Mouse (Mus musculus): ENCODE results near the gene Cphx3. TPM values are rescaled to one million over a fixed set of nuclear protein-coding genes. Genes with fewer than 3 reads are reported as not detected.
"Not testable (repeated sequence)": the region's sequence is repeated elsewhere in the genome, so short reads cannot be mapped to it uniquely, and the experiment has no call there.

The Cphx3 gene
- not detected for total RNA-seq (2021)
- long read RNA-seq, experiment 1, partial matches to known transcripts, result 0 of 2 reads
- long read RNA-seq, experiment 1, other reads (novel, unspliced or antisense), result 2 of 2 reads
- long read RNA-seq, experiment 2, result 0 reads

DNA sequence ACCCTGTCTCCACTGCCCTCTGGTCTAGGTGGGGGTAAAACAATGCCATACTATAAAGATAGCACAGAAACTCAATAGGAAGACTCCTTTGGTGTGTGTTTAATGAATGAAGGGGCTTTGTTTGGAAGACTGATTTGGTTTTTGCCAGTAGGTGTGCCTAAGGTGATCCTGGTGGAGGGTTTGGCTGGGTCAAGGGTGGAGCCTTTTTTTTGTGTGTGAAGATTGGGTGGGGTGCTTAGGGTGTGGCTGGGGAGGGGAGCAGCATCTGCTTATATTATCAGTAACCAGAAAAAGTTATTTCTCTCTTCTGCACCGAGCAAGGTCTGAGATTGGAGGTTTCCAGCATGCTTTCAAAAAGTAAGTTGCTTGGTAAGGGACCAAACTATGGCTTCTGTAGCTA is at the start of gene Cphx3:
Gene Cphx3 (plus strand): TSS at position 301 of the 400 bp plus-strand sequence.
- not testable (repeated sequence) for DNase-seq

DNA sequence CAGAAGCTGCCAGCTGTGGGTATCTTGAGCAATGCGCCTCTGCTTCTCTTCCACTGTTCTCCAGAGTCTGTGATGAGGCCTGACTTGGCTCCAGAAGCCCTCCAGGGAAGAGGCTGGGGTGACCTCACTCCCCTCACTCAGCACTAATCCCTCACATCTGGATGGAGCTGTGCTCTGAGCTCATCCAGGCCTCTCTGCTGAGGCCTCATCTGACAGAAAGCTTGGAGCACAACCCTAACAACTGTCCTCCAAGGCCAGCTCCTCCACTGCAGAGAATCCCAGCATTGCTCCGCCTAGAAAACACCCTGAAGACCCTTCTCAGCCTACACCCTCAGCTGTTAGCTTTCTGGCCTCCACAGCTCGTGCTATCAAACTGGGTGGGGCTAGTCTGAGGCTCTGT is 47.7 kb upstream of the Cphx3 start:
- DNase-seq, result not testable (repeated sequence)

DNA sequence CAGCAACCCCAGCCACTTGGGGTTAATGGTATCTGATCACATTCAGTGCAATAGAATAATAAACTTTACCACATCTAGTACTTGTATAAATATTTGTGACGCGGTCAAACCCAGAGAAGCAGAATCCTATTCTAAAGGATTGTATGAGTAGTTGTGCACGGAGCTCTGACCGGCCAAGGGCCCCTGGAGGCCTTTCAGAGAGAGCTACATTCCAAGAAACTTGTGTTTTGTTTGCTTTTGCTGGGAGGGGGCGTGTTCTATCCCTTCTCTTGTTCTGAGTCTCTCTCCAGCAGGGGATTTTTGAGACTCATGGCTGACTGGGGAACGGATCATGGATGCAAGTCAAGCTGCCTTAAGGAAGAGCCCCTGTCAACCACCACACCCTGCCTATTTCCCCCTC is 46.7 kb upstream of the Cphx3 start:
- not testable (repeated sequence) for DNase-seq

DNA sequence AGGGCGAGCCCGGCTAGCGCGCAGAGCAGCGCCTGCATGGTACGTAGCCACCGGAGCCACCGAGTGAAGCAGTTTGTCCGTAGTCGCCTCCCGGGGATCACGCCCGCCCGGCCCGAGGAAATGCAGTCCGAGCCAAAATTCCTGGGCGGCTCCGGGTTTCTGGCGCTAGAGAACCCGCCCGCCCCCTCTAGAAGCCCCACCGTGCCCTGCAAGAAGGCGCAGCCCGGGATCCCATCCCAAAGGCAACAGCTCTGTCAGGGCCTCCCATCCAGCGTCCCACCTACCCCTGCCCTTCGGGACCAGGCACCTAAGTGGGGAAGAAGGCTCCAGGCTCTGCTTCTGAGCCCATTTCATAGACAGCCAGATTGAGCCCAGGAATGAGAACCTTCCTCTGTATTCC is 39.5 kb upstream of the Cphx3 start, which contains the start of gene Gm9780:
Gene Gm9780 (minus strand): TSS at position 101 of the 400 bp plus-strand sequence.
- not testable (repeated sequence) for DNase-seq

DNA sequence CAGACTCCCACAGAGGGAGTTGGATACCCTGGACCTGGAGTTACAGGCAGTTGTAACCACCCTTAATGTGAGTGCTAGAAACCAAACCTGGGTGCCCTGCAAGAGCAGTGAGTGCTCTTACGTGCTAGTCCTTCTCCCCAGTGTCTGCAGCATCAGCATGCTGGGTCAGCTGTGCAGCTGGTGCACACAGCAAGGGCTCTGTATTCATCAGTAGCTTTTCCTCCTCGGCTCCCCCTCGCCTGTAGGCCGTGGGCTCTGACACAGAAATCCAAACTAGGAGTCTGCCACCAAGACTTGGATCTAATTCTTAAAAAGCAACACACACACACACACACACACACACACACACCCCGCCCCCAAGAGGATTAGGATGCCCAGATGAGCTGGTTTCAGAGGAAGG is 37.1 kb upstream of the Cphx3 start:
- DNase-seq, result not testable (repeated sequence)

DNA sequence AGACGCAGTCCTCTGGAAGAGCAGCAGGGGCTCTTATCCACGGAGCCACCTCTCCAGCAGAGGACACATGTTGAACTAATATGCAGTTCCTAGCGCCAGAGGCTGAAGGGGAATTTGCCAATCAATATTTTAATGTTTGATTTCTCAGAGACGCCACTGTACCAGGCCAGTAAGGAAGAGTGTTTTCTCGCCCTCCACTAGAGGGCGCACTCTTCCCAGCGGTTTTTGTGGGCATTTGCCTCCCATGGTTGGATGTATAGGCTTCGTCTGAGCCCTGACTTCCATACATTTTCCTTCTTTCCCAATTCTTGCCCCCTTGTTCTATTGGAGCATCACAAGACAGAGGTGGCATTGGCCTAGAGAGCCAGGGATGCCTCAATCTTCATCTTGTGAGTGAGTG is 35.1 kb upstream of the Cphx3 start:
- DNase-seq, result not testable (repeated sequence)

DNA sequence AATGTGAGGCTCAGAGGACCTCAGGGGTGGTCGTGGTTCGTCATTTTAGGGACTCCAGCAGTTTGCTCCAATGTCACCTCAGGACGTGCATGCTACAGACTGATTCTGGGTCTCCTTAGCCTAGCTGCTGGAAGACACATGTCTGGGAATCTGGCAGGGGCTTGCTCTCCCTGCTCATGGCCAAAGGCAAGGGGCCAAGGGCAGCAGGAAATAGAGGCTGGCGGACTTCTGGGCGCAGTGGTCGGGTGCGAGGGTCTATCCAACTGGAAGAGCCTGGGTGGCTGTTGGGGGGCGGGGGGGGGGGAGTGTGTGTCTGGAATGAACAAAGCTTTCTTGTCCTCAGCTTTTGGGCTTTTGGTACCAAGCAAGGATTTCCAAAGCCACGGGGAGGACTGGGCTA is 33.3 kb upstream of the Cphx3 start:
- not testable (repeated sequence) for DNase-seq

DNA sequence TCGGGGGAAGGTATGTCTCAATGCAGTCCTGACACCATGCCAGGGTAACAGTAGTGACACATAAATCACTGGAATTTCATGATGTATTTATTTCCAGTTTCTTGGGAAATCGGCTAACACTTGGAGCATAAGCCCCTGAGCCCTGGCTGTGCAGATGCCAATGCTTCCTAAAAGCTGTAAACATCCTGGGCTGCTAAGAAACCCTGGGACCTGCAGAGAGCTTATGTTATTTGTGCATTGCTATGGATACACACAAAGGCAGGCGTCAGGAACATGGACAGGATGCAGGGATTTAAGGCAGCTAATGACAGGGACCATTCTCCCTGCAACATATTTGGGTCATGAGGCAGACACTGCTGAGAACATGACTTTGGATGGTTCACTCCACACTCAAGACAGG is 23.9 kb upstream of the Cphx3 start:
- DNase-seq, result not testable (repeated sequence)

DNA sequence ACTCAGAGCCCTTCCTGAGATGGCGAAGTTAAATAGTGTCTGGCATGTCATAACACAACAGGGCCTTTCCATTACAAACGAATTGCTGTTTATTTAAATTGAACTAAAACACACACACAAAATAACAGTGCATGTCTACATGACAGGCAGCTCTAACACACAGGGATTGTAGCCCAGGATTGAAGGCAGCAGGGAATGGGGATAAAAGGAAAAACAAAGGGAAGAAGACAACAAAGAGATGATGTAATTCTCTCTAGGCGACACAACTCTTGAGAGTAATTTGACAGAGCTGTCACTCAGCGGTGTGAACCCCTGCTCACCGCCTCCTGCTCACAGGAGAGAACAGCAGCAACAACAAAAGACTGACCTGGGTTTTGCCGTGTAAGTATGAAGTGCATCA is 22.7 kb upstream of the Cphx3 start:
- not testable (repeated sequence) for DNase-seq

DNA sequence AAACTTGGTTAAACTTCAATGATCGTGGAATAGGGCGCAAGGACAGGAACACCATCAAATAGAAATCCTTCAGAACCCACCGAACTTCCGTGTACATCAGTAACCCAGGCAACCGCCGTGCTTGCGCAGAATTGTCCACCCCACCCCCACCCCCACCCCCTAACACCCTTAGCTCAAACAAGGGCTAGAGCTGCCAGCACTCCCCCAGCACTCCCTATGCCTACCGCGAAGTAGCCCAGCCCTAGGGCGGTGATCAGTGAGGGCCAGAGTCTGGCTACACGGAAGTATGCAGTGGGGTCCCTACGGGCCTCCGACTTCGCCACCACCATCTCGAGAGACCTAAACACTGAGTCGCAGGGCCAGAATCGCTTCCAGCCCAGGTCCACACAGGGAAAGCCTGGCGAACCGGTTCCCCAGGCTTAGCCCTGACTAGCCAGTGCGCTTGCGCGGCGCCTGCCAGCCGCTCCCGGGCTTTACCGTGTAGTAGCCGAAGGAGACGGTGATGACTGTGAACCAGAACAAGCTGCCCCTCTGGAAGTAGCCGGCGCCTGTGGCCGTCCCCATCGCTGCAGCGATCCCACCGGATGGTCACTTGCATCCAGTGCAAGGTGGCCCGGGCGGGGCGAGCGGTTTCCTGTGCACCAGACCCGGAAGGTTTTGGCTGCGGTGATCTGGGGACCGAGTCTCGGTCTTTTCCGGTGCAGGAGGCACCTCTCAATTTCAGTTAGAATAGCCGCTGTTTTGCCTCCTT is 15.3 kb upstream of the Cphx3 start:
- DNase-seq, result not testable (repeated sequence)

DNA sequence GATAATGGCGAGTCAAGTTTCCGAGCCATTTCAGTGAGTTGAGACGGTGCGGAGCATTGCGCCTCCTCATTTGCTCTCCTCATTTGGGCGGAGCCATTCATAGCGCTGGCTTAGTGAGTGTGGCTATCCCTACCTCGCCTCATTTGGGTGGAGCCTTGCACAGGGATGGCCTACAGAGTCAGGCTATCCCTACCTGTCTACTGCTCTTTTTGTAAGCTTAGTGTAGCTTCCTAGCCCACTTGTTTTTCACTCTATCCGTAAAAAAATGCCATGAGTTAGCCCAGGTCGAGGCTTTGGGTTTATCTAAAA is 14.8 kb upstream of the Cphx3 start, which contains the start of gene Tmem254c:
Gene Tmem254c (minus strand): TSS at position 31 of the 309 bp plus-strand sequence.
- DNase-seq, result not testable (repeated sequence)

DNA sequence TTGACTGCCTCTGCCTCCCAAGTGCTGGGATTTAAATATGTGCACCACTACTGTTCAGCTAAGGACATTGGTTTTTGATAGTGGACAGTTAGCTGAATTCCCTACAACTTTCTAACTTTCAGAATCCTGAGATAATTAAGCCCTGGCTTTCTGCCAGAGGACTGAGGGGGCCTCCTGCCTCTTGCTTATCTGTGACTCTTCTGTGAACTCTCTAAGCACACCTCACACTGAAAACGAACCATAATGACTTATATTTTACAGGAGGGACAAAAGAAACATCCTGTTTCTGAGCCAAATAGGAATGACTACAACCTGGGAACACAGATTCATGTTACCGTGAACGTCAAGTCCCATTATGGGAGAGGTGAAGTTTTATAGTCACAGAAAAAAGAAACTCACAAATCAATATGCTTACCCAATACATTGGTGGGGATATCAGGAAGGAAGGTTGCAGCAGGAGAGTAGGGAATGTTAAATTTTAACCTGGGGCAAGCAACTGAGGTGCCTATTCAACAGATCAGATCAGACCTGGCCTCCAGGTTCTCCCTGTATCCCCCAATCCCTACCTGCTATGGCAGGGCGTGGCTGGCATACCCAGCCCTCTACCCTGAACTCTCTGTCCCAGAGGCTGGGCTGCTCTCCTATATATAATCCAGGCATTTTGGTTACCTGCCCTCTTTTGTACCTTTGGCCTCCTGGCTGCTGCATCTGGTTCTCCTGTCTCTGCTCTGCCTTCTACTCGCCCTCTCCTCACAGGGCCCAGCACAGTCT is 5.3 kb upstream of the Cphx3 start:
- DNase-seq, result not testable (repeated sequence)

DNA sequence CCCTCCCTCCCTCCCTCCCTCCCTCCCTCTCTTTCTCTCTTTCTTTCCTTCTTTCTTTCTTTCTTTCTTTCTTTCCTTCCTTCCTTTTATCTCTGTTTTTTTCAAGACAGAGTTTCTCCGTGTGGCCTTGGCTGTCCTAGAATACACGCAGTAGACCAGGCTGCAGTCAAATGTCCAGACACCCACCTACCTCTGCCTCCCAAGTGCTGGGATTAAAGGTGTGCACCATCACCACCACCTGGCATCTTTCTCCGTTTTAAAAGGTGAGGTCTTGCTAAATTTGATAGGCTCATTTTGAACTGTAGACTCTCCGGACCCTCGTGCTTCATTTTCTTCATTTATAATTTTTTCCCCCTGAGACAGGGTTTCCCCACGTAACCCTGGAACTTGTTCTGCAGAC is 881 bp upstream of the Cphx3 start, which contains the start of gene Cphx2:
Gene Cphx2 (plus strand): TSS at position 301 of the 400 bp plus-strand sequence.
- DNase-seq, result not testable (repeated sequence)

DNA sequence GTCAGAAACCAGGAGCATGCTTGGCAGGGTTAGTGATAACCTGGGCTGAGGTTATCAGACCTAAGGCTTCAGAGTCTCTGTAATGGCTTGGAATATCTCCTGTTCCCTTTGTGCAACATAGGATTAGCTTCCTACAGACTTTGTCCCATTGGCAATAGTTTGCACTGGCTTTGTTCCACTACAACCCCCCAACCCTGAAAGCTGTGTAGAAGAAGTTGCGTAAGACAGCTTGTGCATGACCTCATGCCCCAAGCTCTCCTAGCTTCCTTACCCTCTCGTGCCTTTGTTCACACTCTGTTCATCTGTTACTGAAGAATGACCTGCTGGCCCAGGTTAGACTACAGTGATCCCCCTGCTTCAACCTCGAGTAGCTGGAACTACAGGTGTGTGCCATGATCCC is 15.5 kb downstream of the Cphx3 start:
- not testable (repeated sequence) for DNase-seq

DNA sequence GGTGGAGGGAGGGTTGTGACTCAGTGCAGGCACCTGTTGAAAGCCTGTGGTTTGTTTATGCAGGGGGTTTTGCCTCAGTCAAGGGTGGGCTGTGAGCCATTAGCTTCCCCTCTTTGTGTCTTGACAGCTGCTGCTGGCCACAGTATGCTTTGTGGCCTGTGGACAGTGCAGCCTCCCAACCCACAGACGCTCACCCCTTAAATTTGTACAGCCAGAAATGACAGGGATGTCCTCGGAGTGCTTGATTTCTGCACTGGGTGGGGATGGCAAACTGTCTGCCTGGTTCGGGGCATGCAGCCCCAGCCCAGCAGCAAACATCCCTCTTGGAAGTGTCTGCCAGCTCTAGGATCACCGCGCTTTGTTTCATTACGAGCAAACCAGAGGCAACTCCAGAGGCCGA is 36.1 kb downstream of the Cphx3 start, which contains the start of gene Duxbl2:
Gene Duxbl2 (plus strand): TSS at position 200 of the 400 bp plus-strand sequence.
- DNase-seq, result not testable (repeated sequence)

DNA sequence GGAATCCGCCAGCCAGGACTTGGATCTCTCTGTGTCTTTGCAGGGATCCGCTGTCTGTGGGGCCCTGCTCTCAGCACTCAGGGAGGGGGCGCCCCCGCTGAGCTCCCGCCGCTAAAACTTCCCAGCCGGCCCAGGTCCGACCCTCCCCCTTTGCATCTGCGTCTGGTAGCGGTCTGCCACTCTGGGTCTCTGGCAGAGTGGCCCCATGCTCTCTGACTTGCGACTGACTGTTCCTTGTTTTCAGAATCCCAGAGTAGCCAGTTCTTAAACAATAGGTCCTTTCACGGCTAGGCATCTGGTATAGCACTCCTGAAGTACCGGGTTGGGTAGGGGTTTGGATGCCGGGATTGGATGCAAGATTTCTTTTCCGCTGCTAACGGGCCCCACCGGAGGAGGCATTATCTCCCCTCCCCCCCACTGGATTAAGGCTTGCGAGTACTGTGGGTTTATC is 36.5 kb downstream of the Cphx3 start:
- DNase-seq, result not testable (repeated sequence)

DNA sequence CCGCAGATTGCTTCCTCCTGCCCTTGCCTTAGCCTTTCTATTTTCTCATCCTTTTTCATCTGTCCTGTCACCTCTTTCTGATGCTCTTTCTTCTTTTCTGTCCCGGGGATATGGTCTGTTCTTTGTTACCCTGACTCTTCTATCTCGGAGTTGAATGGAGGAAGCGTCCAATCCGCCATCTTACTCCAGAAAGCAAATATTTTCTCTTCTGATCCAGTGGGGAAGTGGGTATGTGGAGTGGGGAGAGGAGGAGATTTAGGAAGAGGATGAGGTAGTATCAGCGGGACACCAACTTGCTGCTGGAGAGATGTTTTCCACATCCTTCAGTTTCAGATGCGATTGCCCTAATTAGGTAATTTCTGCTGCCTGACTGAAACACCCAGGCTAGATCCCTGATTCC is 37.0 kb downstream of the Cphx3 start:
- DNase-seq, result not testable (repeated sequence)

DNA sequence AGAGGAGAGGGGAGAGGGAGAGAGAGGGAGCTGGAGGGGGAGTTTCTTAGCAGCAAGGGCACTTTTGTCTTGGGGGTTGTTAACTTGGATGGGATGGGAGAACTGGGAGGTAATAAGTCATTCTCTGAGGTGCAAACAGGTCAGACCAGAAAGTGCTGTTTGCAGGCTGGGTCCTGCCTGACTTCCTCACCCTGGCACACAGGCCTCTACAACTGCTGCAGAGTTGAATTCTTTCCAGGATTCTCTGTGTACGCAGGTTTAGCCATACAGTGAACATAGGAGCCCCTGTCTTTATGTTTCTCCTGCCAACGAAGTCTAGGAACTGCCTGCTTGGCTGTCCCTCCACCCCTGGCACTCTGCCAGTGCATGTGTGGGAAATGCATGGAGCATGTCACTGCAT is 65.0 kb downstream of the Cphx3 start:
- not testable (repeated sequence) for DNase-seq

DNA sequence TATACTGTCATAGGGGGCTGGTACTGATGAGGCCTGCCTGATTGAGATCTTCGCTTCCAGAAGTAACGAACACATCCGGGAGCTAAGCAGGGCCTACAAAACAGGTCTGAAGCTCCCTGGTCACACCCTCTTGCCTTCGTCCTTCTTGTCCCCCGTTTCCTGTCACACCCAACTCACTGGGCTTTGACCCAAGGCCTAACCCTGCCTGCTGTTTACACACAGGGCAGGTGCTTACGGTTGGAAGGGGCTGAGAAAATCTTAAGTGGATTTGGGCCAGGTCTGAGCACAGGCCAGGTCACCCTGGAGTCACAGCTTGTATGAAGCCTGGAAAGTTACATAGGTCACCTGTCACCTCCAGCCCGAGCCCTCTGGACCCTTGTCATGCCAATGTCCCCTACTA is 73.9 kb downstream of the Cphx3 start:
- DNase-seq, result not testable (repeated sequence)

DNA sequence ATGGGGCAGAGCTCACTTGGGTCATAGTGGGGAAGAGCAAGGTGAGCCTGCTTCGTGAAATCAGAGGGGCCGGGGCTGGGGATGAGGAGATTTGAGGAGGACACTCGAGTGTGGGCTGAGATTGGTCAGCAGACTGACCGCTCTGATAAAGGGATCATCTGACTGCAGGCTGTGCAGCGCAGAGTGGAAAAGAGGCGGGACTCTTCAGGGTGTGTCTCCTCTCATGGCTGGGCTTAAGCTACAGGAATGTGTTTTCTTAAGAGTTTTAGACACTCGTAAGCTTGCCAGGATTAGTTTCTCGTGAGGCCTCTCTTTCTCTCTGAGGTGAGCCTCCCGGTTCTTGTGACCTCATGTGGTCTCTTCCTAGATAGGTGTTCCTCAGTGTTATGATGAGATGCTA is 79.1 kb downstream of the Cphx3 start:
- not testable (repeated sequence) for DNase-seq

DNA sequence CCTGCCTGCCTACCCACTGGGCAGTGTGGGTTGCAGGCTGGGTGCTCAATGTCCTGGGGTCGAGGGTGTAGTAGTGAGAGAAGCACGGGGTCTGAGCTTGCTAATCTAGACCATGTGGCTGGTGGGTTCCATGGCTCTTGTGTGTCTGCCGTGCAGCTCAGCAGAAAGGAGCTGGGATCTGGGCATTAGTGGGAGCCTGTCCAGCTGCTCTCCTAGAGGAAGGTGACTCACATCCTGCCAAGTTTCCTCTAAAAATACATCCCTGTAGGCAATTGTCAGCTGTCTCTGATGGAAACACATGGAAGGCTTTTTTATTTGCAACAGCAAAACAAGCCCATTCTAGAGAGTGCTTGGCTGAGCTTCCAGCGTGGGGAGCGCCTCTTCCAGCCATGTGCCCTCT is 80.3 kb downstream of the Cphx3 start:
- not testable (repeated sequence) for DNase-seq

DNA sequence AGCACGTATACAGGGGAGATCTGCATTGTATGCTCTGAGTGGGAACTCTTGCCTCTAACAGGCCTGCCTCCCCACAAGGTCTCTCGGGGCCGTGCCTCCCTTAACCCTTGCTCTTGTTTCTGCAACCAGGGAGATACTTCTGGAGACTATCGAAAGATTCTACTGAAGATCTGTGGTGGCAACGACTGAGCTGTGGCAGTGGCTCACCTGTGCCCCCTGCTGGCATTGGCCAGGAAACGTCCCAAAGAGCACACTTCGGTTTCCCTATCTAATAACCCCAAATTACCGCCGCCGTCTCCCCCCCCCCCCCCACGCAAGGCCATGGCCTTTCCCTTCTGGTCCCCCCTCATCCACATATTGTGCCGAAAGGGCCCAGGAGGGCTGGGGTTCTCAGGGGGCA is 83.2 kb downstream of the Cphx3 start:
- DNase-seq, result not testable (repeated sequence)

DNA sequence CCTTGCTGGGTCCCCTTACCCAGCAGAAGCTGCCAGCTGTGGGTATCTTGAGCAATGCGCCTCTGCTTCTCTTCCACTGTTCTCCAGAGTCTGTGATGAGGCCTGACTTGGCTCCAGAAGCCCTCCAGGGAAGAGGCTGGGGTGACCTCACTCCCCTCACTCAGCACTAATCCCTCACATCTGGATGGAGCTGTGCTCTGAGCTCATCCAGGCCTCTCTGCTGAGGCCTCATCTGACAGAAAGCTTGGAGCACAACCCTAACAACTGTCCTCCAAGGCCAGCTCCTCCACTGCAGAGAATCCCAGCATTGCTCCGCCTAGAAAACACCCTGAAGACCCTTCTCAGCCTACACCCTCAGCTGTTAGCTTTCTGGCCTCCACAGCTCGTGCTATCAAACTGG is 91.9 kb downstream of the Cphx3 start:
- not testable (repeated sequence) for DNase-seq

Data from adrenal gland, postnatal 36 days (tissue).